Mouse (Mus musculus) stomach, postnatal 0 days (tissue): ENCODE measurements around the gene Ppm1m.

Source experiments
- CTCF ChIP-seq: IDR thresholded peaks from 2 replicates; pipeline ENCODE4 v1.5.1; 2016; ENCODE audit warnings: antibody characterized with exemption, low read depth, mild to moderate bottlenecking, moderate library complexity
- EP300 ChIP-seq: optimal IDR thresholded peaks from 2 replicates; pipeline ENCODE3; 2016; ENCODE audit warnings: antibody characterized with exemption

DNA sequence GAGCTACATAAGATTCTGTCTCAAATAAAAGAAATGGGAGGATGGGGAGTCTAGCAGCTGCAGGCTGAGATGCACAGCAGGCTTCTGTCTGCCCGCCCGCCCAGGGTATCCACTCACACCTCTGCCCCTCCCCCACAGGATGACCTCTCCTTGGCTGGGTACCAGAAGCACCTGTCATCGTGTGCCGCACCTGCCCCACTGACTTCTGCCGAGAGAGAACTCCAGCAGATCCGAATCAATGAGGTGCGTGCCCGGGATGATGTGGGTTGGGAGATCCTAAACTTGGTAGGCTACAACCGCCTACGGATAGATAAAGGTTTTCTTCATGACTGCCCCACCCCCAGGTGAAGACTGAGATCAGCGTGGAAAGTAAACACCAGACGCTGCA lies 13.0 kb upstream of the Ppm1m start:
- no peak for TF ChIP-seq CTCF
- TF ChIP-seq EP300, result no peak
